Mouse (Mus musculus) adrenal gland, adult 18-20 months (tissue): ENCODE measurements at regions not wholly inside any gene's neighbourhood (a gene's known extent, or its start where the extent isn't known, plus 50 kb on each side); places are given as distances from the start of the nearest gene placed in this dataset.

Source experiments
- DNase-seq, 2 experiments: peaks; one replicate each; pipeline ENCODE4 v3.0.0; 2021 to 2022; ENCODE audit warnings: low spot score in 2 of 2

DNA sequence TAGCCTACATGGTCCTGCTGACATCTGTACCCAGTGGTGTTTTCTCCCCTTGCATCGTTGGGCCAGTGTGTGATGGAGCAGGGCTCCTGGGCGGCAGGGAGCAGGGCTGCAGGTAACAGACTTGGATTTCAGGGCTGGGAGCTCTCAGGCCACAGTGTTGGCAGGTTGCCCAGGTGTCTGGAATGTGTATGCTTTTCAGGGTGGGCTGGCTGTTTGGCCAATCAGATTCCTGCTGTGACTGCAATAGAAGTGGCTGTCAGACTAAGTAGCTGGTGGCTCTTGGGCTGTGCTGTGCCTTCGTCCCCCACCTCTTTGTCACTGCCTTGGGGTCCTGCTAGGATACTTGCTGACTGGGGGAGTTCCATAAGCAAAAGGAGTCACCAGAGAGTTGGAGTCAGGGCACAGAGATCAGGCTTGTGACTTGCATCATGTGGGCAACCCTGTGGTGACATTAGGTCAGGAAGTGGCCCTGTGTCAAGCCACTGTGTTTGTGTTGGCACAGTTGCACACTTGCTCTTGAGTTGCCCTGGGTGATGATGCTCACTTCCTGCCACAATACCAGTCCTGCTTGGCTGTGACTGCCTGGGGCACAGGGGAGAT lies 183.1 kb downstream of the Fgf9 start:
- DNase-seq: peak; percentile 7 to 24

DNA sequence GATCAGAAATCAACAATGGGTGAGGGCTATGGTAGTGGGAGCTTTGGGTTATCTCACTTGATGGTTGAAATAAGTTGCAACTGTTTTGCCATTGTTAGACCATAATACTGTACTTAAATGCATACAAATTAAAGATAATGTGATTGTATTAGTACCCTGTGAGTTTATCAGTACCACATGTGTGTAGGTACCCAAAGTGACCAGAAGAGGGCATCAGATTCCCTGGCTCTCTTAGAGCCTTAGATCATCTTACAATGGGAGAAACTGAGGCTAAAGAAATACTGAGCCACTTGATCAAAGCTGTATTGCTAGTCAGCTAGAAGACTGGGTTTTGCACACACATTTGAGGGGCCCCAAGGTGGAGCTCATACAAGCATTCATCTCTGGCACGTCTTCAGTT lies 155.5 kb downstream of the Fgf9 start:
- DNase-seq: no peak

DNA sequence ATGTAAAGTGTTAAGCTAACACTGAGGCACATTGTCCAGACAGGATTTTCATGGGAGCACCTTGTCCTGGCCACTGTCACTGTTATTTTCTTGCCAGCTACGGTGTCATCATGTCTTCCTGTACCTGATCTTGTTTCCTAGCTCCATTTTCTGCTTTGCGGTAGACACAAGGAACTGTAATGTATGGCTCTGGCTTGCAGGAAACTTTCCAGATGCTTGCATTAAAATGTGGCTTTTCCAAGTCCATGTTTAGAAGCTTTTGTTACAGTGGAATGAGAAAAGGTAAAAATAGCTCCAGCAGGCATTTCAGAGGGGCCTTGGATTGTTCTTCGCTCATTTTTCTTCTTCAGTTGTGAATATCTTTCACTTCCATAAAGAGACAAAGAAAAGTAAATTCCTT lies 154.1 kb downstream of the Fgf9 start:
- DNase-seq: no peak

DNA sequence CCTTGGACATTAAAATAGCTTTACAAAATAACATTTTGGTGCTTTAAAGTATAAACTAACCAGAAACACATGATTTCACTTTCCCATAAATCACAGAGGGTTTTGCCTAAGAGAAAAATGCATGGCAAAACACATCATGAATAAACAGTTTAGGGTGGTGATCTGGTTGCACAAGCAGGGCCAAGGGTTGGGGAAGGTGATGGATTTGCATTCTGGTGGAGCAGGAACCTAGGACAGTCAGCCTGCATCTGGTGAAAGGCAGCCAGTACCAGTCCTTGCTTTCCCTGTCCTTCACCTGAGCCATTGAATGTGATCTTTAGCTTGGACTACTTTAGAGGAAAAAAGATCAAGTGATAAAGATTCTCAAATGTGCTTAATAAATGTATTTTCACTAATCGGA lies 138.1 kb downstream of the Fgf9 start:
- DNase-seq: no peak

DNA sequence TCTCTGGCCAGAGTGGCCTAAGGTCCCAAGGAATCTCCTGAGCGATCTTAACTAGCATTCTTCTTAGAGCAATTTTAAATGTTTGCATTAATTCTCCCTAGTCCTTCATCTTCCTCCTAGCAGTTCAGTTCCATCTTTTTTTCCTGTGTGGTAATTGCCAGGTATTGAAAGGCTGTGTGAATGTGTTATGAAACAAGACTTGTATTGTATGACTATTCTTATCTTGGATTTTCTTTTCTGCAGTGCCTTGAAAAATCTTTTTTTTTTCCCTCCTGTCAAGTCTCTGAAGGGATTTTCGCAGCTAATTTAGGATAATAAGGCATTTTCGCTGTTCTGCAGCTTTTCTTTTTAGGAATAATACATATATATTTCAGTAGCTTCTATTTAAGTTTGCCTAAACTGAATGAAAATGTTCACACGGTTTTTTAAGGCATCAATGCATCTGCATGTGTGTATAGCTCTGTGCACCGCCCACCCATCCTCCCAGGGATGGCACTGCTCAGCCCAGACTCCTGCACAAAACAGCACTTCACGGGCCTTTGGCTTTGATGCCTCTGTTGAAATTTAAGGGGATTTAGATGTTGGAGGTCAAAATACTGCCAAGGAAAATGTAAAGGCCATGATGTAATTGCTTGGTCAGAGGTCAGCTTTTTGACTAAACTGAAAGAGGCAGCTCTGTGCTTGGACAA lies 132.4 kb downstream of the Fgf9 start:
- no peak for DNase-seq

DNA sequence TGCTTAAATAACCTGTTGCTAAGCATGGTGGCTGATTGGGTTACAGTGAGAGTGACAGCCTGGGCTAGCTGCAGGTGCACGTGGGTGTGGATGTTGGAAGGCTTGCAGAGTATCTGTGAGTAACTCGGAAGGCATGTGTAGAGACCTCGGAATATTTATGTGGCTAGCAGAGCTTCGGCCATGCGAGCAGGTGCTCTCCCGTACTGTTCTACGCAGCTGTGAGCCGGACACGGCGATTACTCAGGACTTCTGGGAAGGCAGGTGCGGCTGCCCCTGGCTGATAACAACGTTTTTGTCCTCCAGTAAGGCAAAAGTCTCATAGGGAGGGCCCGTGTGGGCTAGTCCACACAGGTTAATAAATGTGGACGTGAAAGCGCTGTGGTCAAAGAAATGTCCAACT lies 119.6 kb downstream of the Fgf9 start:
- DNase-seq: no peak

DNA sequence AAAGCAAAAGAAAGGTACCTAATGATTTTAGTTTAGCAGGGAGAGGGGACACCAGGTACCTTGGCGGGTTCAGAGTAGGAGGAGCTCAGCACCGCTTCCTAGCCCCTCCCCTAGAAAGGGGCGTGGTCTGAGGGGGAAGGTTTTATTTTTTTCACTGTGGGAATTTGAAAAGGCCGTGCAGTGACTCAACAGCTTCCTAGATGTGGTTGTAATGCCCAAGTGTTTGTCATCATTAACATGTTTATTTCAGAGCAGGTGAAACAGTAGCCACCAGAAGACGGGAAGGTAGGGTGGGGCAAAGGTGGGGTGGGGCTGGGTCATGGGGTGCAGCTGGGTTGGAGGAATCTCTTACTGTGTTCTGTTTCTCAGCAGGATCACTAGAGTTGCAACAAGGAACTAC lies 112.5 kb downstream of the Fgf9 start:
- no peak for DNase-seq

DNA sequence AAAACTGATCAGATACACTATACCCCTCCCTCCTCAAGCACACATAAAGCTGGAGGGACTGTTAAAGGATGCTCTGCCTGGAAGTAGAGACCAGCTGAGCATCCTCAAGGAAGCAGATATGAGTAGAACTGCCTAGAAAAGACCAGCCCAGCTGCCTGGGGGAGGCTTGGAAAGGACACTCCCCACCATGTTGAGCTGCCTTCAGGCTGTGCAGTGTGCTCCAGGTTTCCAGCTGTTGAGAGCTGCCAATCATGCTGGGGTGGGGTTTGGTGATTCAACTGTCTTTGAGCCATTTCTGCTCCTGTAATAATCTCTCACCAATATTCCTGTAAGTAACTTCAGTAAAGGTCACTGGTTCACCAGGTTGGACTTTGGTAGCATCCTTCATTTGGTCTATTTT lies 110.4 kb downstream of the Fgf9 start:
- DNase-seq: no peak

DNA sequence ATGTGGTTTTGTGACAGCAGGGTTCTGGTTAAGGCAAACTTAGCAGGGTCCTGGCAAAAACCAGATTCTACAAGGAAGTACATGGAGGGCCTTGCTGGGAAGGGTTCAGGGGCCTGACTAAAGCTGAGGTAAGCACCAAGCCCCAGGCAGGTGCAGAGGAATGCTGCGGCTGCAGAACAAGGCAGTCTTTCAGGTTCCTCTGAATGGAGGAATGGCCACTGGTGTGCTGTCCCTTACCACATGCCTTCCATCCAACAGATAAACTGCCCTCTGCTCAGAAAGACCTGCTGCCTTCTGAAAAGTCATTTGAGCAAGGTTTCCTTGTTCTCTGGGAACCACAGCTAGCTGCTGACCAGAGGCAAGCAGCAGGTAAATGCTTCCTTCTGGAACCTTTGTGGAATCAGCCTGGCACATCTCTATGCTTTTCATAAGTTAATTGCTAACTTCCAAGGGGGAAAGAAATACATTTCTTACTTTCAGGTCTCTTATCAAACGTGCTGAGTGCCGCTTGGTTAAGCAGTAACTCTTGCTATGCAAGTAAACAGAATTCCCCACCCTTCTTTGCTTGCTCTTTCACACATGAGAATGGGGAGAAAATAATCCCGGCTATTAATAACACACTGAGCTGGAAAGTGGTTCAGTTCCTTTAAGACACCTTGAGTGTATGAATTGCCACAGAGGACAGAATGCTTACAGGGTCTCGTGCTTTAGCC lies 105.5 kb downstream of the Fgf9 start:
- no peak for DNase-seq

DNA sequence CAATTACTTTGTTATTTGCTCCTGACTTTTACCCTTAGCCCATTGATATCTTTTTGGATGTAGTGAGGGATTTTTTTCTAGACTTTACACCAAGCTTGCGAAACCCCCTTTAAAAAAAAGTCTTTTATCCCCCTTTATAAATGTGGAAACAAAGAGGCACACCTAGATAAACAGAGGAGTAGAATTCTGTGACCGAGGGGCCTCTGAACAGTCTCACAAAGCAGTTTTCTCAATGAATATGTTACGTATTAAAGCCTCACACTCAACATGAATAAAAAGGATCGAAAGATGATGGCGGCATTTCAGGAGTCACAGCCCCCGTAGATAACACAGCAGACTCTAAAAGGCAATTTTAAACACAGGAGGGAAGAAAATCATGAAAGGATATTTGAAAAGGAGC lies 104.2 kb downstream of the Fgf9 start:
- no peak for DNase-seq

DNA sequence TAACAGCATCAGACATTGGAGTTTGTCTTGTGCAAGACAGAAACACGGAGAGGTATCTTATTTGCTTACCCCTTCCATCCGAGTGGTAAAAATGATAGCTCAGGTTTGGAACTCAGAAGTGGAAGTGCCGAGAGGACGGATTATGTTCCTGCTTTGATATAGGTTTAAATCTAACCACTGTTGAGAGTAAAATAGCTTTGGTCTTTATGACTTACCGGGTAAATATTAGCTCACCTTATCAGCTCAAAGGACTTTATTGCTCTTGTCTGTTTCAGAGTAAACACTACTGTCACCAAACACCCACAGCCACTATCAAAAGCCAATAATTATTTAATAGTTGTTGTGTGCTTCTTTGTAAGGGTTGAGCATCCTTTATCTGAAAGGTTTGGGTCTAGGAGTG lies 98.6 kb downstream of the Fgf9 start:
- no peak for DNase-seq
